Mouse (Mus musculus) testis, adult 2 months (tissue): Measurements from ENCODE around the gene Rsph6a.

ENCODE experiments used
- CTCF ChIP-seq: fragments of 200-500 bp; IDR thresholded peaks from 2 replicates; pipeline ENCODE4 v1.5.1; 2012; ENCODE audit warnings: low read depth, mild to moderate bottlenecking, inconsistent platforms, low read length, moderate library complexity; ENCODE audit not compliant: control insufficient read depth, insufficient read depth, insufficient replicate concordance
- POLR2A ChIP-seq: fragments of 200-500 bp; IDR thresholded peaks from 2 replicates; pipeline ENCODE4 v1.6.1; 2012; ENCODE audit warnings: low read depth, mild to moderate bottlenecking, inconsistent platforms, low read length, moderate library complexity; ENCODE audit not compliant: control insufficient read depth

DNA sequence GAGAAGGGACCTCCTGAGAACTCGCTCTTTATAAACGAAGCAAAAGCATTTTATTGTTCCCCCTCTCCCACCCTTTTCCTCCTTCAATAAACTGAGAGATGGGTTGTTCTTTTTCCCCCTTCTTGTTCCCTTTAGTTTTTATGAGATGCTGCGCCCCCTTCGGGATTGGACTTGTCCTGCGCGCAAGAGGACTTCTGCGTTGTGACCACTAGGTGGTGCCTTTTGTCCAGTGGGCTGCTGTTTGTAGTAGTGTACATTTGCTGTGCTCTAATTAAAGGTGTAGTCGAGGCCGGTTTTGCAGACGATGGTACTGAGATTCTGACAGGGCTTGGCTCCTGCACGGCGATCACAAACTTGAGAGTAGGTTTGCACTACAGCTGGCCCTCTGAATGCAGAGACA is 48.0 kb upstream of the Rsph6a start:
- TF ChIP-seq POLR2A (no peak), CTCF (peak; percentile 77; the same call in 1 of the 2 replicates)
